In genomic region chr1:127171361-127171760, GRCm38 (mm10) we compare ENCODE assay signal across 27 mouse cellular contexts. TPM values are rescaled to one million over a fixed set of nuclear protein-coding genes. Genes with fewer than 3 reads are reported as not detected.
A peak's percentile ranks its signal among the peaks of the same experiment; 100 is the strongest.
DNase-seq lines count a peak whose midpoint lies in the region; ATAC-seq lines count a peak whose summit lies in the region.
"Had no signal": no experiment of that assay in that cellular context is flagged by ENCODE, and none has a peak within 500 bp of the region (broad histone marks: within the 10 kb centered on the region; RNA-seq: fewer than 3 reads in every experiment).

No protein-coding gene starts in this region.

- H3K27me3 ChIP-seq in hindbrain, embryonic 16.5 days (replicated peaks; ENCODE audit: control insufficient read depth, insufficient read depth, low read length) = no peaks in the 10 kb centered on the region
- H3K27me3 ChIP-seq: embryonic facial prominence, embryonic 13.5 days; forebrain, embryonic 12.5 days; forebrain, embryonic 15.5 days; heart, embryonic 12.5 days; heart, embryonic 15.5 days; hindbrain, embryonic 12.5 days; hindbrain, embryonic 15.5 days had no signal

- H3K27ac ChIP-seq in hindbrain, embryonic 16.5 days (ENCODE audit: low read depth, low read length) = no peak overlapping the region
- H3K27ac ChIP-seq: embryonic facial prominence, embryonic 10.5 days; embryonic facial prominence, embryonic 13.5 days; forebrain, embryonic 12.5 days; forebrain, embryonic 15.5 days; heart, embryonic 15.5 days; hindbrain, embryonic 12.5 days; hindbrain, embryonic 15.5 days had no signal

- H3K4me2 ChIP-seq in hindbrain, embryonic 16.5 days (ENCODE audit: low read length) = no peak overlapping the region
- H3K4me2 ChIP-seq: embryonic facial prominence, embryonic 13.5 days; forebrain, embryonic 12.5 days; forebrain, embryonic 15.5 days; heart, embryonic 12.5 days; heart, embryonic 15.5 days; hindbrain, embryonic 12.5 days; hindbrain, embryonic 15.5 days had no signal

- WGBS in hindbrain, embryonic 16.5 days = 90% methylated on average over 7 of the region's 7 CpGs

- H3K4me1 ChIP-seq in hindbrain, embryonic 16.5 days (ENCODE audit: control insufficient read depth, insufficient read depth, low read depth, low read length) = peaks cover 5% of the 10 kb centered on the region; the same call in 1 of the 2 replicates
- H3K4me1 ChIP-seq: embryonic facial prominence, embryonic 10.5 days had no signal

- no peak overlapping the region for H3K9ac ChIP-seq in hindbrain, embryonic 16.5 days (ENCODE audit: low read depth, low read length)
- H3K9ac ChIP-seq: embryonic facial prominence, embryonic 13.5 days; forebrain, embryonic 12.5 days; forebrain, embryonic 15.5 days; heart, embryonic 12.5 days; heart, embryonic 15.5 days; hindbrain, embryonic 12.5 days; hindbrain, embryonic 15.5 days had no signal

- DNase-seq in heart, postnatal 10 days = peak; percentile 9 to 15
- no peak for DNase-seq in heart, adult 18-20 months
- DNase-seq in ES-CJ7 (ENCODE audit: low read depth, low spot score) (peak; percentile 18), R1 (ENCODE audit: low read depth, low spot score) (peak; percentile 45)
- DNase-seq in cerebellum, postnatal 4 days (ENCODE audit: low spot score in 2 of 2) = no peak
- DNase-seq: adrenal gland, adult 2 months; adrenal gland, postnatal 14 days; B cell, adult 2 months; cerebellum, adult 11 months; cerebellum, adult 2 months; cerebellum, adult 9-11 months; cerebellum, postnatal 25 days; embryo, embryonic 11 days; gastrocnemius, postnatal 36 days; heart, postnatal 14 days; kidney, adult 11 months; kidney, adult 8-10 months had no signal

- ATAC-seq in hindbrain, embryonic 16.5 days = no peak
- ATAC-seq: forebrain, embryonic 15.5 days had no signal

- no peaks in the 10 kb centered on the region for H3K9me3 ChIP-seq in hindbrain, embryonic 16.5 days (ENCODE audit: control insufficient read depth, low read length)
- H3K9me3 ChIP-seq: embryonic facial prominence, embryonic 10.5 days; embryonic facial prominence, embryonic 13.5 days; forebrain, embryonic 12.5 days; forebrain, embryonic 15.5 days; heart, embryonic 12.5 days; heart, embryonic 15.5 days; hindbrain, embryonic 12.5 days; hindbrain, embryonic 15.5 days had no signal

- H3K4me3 ChIP-seq in hindbrain, embryonic 16.5 days (ENCODE audit: low read length) = no peak overlapping the region
- H3K4me3 ChIP-seq: embryonic facial prominence, embryonic 10.5 days; embryonic facial prominence, embryonic 13.5 days; erythroblast, embryonic 14.5 days; forebrain, embryonic 12.5 days; forebrain, embryonic 15.5 days; heart, embryonic 12.5 days; heart, embryonic 15.5 days; hindbrain, embryonic 12.5 days; hindbrain, embryonic 15.5 days had no signal

- no peaks in the 10 kb centered on the region for H3K36me3 ChIP-seq in hindbrain, embryonic 16.5 days (ENCODE audit: control insufficient read depth, insufficient read depth, low read length)
- H3K36me3 ChIP-seq: embryonic facial prominence, embryonic 10.5 days; embryonic facial prominence, embryonic 13.5 days; forebrain, embryonic 12.5 days; forebrain, embryonic 15.5 days; heart, embryonic 12.5 days; heart, embryonic 15.5 days; hindbrain, embryonic 12.5 days; hindbrain, embryonic 15.5 days had no signal

- intact Hi-C loops in heart, postnatal 10 days (cut with DNase I) = no loop called here

RNA-seq across cellular contexts. Expression of gene Mgat5, which starts 33.5 kb away (rescaled TPM):
- 10 to 100 TPM; 17.0 to 18.9 TPM for total RNA-seq in heart, postnatal 10 days (2021)
- total RNA-seq in heart, adult 18-20 months (2021) = 10 to 100 TPM; 13.2 to 15.2 TPM
- polyA plus RNA-seq in hindbrain, embryonic 16.5 days (2015; fragmentation: Nextera tagmentation; extraction: Ambion mirVana) = 13.1 and 13.3 TPM in 2 replicates

Comparison
In these comparisons a context has a peak if more than half of its experiments do, and no peak if none do; other contexts are left out.
1. DNase-seq: peak in heart, postnatal 10 days (2 of 2), ES-CJ7 (single experiment) and R1 (single experiment); none in heart, adult 18-20 months (0 of 2) and cerebellum, postnatal 4 days (0 of 2).